Mouse (Mus musculus) heart, embryonic 13.5 days (tissue): ENCODE data around the gene Cd209a. TPM values are rescaled to one million over a fixed set of nuclear protein-coding genes. Genes with fewer than 3 reads are reported as not detected.
"Not testable (repeated sequence)": the region's sequence is repeated elsewhere in the genome, so short reads cannot be mapped to it uniquely, and the experiment has no call there.

Experiments
- ATAC-seq: fragments of 200-750 bp; cut with Nextera tagmentation; 2 replicates; pipeline ENCODE4 v1.8.0; 2017; ENCODE audit warnings: moderate TSS enrichment; ENCODE audit not compliant: insufficient number of reproducible peaks, low FRiP score, low TSS enrichment; ENCODE audit errors: extremely low read depth
- H3K27ac ChIP-seq: fragments of 300-500 bp; sonication (generic); replicated peaks from 2 replicates; pipeline ENCODE4 v1.5.1; 2015; ENCODE audit warnings: moderate library complexity, mild to moderate bottlenecking, inconsistent platforms
- H3K27me3 ChIP-seq: fragments of 300-500 bp; sonication (generic); replicated peaks from 2 replicates; pipeline ENCODE4 v1.6.1; 2015; ENCODE audit warnings: mild to moderate bottlenecking, inconsistent platforms
- H3K36me3 ChIP-seq: fragments of 300-500 bp; sonication (generic); 2 replicates; pipeline ENCODE4 v1.6.1; 2015; ENCODE audit warnings: mild to moderate bottlenecking, inconsistent platforms
- H3K4me1 ChIP-seq: fragments of 300-500 bp; sonication (generic); 2 replicates; pipeline ENCODE4 v1.6.1; 2015; ENCODE audit warnings: inconsistent platforms
- H3K4me2 ChIP-seq: fragments of 300-500 bp; sonication (generic); 2 replicates; pipeline ENCODE4 v1.6.1; 2015; ENCODE audit warnings: inconsistent platforms, mild to moderate bottlenecking, moderate library complexity
- H3K4me3 ChIP-seq: fragments of 300-500 bp; sonication (generic); 2 replicates; pipeline ENCODE4 v1.5.1; 2015; ENCODE audit warnings: moderate library complexity, mild to moderate bottlenecking, inconsistent platforms
- H3K9ac ChIP-seq: fragments of 300-500 bp; sonication (generic); 2 replicates; pipeline ENCODE4 v1.6.1; 2015; ENCODE audit warnings: inconsistent platforms, mild to moderate bottlenecking, moderate library complexity
- H3K9me3 ChIP-seq: fragments of 300-500 bp; sonication (generic); 2 replicates; pipeline ENCODE4 v1.6.1; 2016; ENCODE audit warnings: inconsistent platforms
- WGBS: fragments of 180-500 bp; shearing (Covaris S2); methylation state at CpG from one replicate; pipeline ENCODE4 v1.1.7; 2015; ENCODE audit warnings: mixed read lengths; 5-methylcytosine and 5-hydroxymethylcytosine counted together
- polyA plus RNA-seq: library from polyadenylated mRNA; unstranded; fragments of >200 nt; fragmentation: Nextera tagmentation; extraction: Ambion mirVana; gene quantifications from 2 replicates; pipeline ENCODE4 v1.2.1, GENCODE M21; 2015

Gene Cd209a
- polyA plus RNA-seq = not detected in 2 replicates

- Histone ChIP-seq H3K9ac (no peak within 1 kb of the TSS), H3K9me3 (peaks cover 18% of the 10 kb centered on the region), H3K4me2 (no peak within 1 kb of the TSS), H3K36me3 (no peaks in the 10 kb centered on the region), H3K27me3 (no peaks in the 10 kb centered on the region), H3K4me3 (no peak within 1 kb of the TSS), H3K4me1 (no peaks in the 10 kb centered on the region), H3K27ac (no peak within 1 kb of the TSS)
- WGBS = 87% methylated on average over 4 of the region's 4 CpGs
- ATAC-seq = no peak
Observed at GRCm38 (mm10) chr8:3748761-3749160, at the start of gene Cd209a. Gene Cd209a, minus strand, starts transcription at chr8:3748984.

- not testable (repeated sequence) for H3K4me1 ChIP-seq, H3K4me2 ChIP-seq, ATAC-seq, H3K9ac ChIP-seq, H3K4me3 ChIP-seq, H3K27me3 ChIP-seq, H3K27ac ChIP-seq, H3K36me3 ChIP-seq
- peaks cover 15% of the 10 kb centered on the region for H3K9me3 ChIP-seq
- 62% methylated on average over 5 of the region's 5 CpGs for WGBS
Observed at GRCm38 (mm10) chr8:3768641-3769040, 19.9 kb upstream of the Cd209a start.

- H3K27me3 ChIP-seq = no peaks in the 10 kb centered on the region
- H3K9me3 ChIP-seq = peaks cover 24% of the 10 kb centered on the region
- ATAC-seq = peak; percentile 99
- WGBS = 62% methylated on average over 18 of the region's 18 CpGs
- H3K36me3 ChIP-seq = no peaks in the 10 kb centered on the region
- no peak overlapping the region for H3K9ac ChIP-seq
- H3K4me1 ChIP-seq = no peaks in the 10 kb centered on the region
- H3K4me2 ChIP-seq = no peak overlapping the region
- H3K27ac ChIP-seq = no peak overlapping the region
- no peak overlapping the region for H3K4me3 ChIP-seq
Observed at GRCm38 (mm10) chr8:3754261-3754850, 5.6 kb upstream of the Cd209a start.

DNA sequence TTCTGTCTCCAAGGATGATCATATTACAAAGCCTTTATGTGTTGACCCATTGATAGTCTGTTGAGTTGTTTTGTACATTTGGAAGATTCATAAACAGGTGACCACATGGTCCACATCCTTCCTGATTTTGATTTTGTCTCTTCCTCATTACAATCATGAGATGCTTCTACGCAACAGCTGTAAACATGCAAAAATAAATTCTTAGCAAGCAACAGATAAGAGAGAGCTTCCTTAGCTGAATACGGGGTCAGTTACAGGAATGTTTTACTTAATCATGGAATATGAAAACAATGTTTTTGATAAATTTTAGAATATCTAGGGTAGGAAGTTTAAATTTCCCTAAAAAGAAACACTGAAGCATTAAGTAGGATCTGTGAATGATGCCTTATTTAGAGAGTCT lies 11.8 kb downstream of the Cd209a start:
- Histone ChIP-seq H3K27me3 (no peaks in the 10 kb centered on the region), H3K4me2 (no peak overlapping the region), H3K4me1 (no peaks in the 10 kb centered on the region), H3K4me3 (no peak overlapping the region), H3K9me3 (no peaks in the 10 kb centered on the region), H3K9ac (no peak overlapping the region), H3K27ac (no peak overlapping the region), H3K36me3 (no peaks in the 10 kb centered on the region)
- no peak for ATAC-seq
- 72% methylated on average over 2 of the region's 2 CpGs for WGBS

DNA sequence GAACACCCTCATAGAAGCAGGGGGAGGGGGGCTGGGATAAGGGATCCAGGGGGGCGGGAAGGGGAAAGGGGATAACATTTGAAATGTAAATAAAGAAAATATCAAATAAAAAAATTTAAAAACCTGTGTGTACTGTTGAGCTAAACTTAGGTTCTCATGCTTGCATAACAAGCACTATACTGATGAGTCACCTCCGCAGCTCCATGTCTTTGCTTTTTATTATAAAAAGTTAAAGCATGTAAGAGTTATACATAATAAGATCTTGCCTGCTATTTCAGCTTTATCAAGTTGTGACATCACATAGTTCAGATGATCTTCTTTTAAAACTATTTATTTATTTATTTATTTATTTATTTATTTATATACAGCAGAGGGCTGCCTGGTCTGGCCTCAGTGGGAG lies 13.2 kb downstream of the Cd209a start:
- H3K9ac ChIP-seq = no peak overlapping the region
- no peak overlapping the region for H3K4me2 ChIP-seq
- H3K9me3 ChIP-seq = no peaks in the 10 kb centered on the region
- ATAC-seq = no peak
- WGBS = 78% methylated on average over 2 of the region's 2 CpGs
- H3K36me3 ChIP-seq = no peaks in the 10 kb centered on the region
- H3K27me3 ChIP-seq = no peaks in the 10 kb centered on the region
- no peak overlapping the region for H3K4me3 ChIP-seq
- no peak overlapping the region for H3K27ac ChIP-seq
- no peaks in the 10 kb centered on the region for H3K4me1 ChIP-seq

DNA sequence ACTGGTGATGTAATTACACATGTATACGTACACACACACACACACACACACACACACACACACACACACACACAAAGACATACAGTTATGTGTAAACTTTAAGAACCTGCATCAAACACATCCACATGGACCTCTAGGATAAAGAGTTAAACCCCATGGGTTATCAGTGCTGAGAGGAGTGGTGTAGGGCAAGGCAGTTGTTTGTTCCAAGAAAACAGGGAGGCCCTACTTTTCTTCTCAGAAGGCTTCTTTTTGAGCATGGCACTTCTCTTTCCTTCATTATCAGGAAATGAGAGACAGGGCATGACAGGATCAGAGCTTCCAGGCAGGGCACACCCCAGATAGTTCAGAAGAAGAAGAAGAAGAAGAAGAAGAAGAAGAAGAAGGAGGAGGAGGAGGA lies 14.7 kb downstream of the Cd209a start:
- no peak for ATAC-seq
- Histone ChIP-seq H3K27ac (no peak overlapping the region), H3K4me3 (no peak overlapping the region), H3K9me3 (no peaks in the 10 kb centered on the region), H3K4me1 (no peaks in the 10 kb centered on the region), H3K27me3 (no peaks in the 10 kb centered on the region), H3K9ac (no peak overlapping the region), H3K36me3 (no peaks in the 10 kb centered on the region), H3K4me2 (no peak overlapping the region)
- WGBS = 44% methylated on average over 1 of the region's 1 CpGs

- H3K27ac ChIP-seq = no peak overlapping the region
- 18% methylated on average over 1 of the region's 1 CpGs for WGBS
- peaks cover 15% of the 10 kb centered on the region for H3K4me1 ChIP-seq
- H3K36me3 ChIP-seq = no peaks in the 10 kb centered on the region
- H3K4me3 ChIP-seq = no peak overlapping the region
- ATAC-seq = no peak
- no peak overlapping the region for H3K9ac ChIP-seq
- no peak overlapping the region for H3K4me2 ChIP-seq
- H3K9me3 ChIP-seq = no peaks in the 10 kb centered on the region
- H3K27me3 ChIP-seq = no peaks in the 10 kb centered on the region
Observed at GRCm38 (mm10) chr8:3721041-3721440, 27.7 kb downstream of the Cd209a start.

DNA sequence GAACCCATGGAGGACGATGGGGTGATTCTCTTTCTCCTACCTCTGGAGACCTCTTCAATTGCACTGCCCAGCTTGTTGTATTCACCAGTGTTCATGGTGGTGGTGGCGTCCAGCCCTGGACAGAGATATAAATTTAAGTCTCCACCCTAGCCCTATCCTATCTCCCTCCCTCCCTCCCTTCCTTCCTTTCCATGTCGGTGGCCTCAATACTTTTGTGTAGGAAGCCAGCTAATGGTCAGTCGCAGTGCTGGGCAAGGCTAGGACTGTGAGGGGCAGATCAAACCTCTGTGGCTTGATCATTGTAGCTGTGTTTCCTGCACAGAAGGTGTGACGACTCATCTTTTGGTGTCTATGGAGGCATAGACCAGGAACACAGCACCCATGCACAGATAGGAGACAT lies 28.2 kb downstream of the Cd209a start, which contains the start of gene Clec4g:
Gene Clec4g (minus strand): TSS at position 101 of the 400 bp plus-strand sequence.
- Histone ChIP-seq H3K9me3 (no peaks in the 10 kb centered on the region), H3K4me2 (no peak within 1 kb of the TSS; the same call in 1 of the 2 replicates), H3K4me1 (peaks cover 15% of the 10 kb centered on the region), H3K4me3 (no peak within 1 kb of the TSS), H3K27ac (no peak within 1 kb of the TSS), H3K9ac (no peak within 1 kb of the TSS), H3K27me3 (no peaks in the 10 kb centered on the region), H3K36me3 (no peaks in the 10 kb centered on the region)
- ATAC-seq = no peak
- WGBS = 59% methylated on average over 5 of the region's 5 CpGs

GRCm38 (mm10) chr8:3718559-3718958 lies 30.2 kb downstream of the Cd209a start:
- peaks cover 15% of the 10 kb centered on the region for H3K4me1 ChIP-seq
- no peak overlapping the region for H3K9ac ChIP-seq
- no peaks in the 10 kb centered on the region for H3K9me3 ChIP-seq
- no peak overlapping the region for H3K4me3 ChIP-seq
- no peak overlapping the region for H3K27ac ChIP-seq
- H3K36me3 ChIP-seq = no peaks in the 10 kb centered on the region
- no peaks in the 10 kb centered on the region for H3K27me3 ChIP-seq
- ATAC-seq = no peak
- no peak overlapping the region for H3K4me2 ChIP-seq
- WGBS = 17% methylated on average over 14 of the region's 14 CpGs

DNA sequence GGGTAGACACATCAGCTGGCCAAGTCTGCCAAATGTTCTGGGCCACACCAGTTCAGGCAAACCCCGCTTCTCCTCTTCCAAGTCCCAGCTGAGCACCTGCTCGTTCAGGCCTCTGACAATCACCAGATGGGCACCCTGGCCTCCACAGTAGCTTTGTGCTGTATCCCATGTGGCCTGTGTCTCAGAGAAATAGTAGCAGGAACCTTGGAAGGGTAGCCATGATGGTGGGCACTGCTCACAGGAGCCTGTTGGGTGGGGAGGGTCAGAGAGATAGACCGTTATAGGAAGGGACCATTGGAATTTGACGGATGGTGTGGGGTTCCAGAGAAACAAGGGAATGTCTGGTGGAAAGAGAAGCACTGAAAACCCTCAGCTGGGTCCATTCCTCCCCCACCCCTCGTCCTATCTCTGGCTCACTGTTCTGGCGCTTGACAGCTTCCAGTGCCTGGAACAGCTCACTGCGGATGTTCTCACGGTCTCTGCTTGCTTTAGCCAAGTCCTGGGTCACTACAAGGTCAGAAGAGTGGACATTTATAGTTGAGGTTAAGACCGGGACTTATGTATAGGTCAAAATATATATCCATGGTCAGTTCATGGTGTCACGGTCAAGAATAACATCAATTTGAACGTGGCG lies 31.3 kb downstream of the Cd209a start:
- no peak overlapping the region for H3K9ac ChIP-seq
- no peak overlapping the region for H3K4me2 ChIP-seq
- H3K4me3 ChIP-seq = no peak overlapping the region
- no peaks in the 10 kb centered on the region for H3K27me3 ChIP-seq
- H3K9me3 ChIP-seq = no peaks in the 10 kb centered on the region
- H3K4me1 ChIP-seq = peaks cover 15% of the 10 kb centered on the region
- H3K36me3 ChIP-seq = no peaks in the 10 kb centered on the region
- WGBS = 45% methylated on average over 12 of the region's 12 CpGs
- peak overlapping the region; percentile 48; the same call in 1 of the 2 replicates for H3K27ac ChIP-seq
- ATAC-seq = 0 out of 2 replicates have a peak, but pooled peaks have one; percentile 15

- no peaks in the 10 kb centered on the region for H3K4me1 ChIP-seq
- peak overlapping the region; percentile 61; the same call in 1 of the 2 replicates for H3K27ac ChIP-seq
- H3K27me3 ChIP-seq = no peaks in the 10 kb centered on the region
- 32% methylated on average over 2 of the region's 2 CpGs for WGBS
- H3K4me2 ChIP-seq = no peak overlapping the region
- no peak overlapping the region for H3K9ac ChIP-seq
- H3K36me3 ChIP-seq = no peaks in the 10 kb centered on the region
- ATAC-seq = no peak
- no peak overlapping the region for H3K4me3 ChIP-seq
- H3K9me3 ChIP-seq = no peaks in the 10 kb centered on the region
Observed at GRCm38 (mm10) chr8:3711646-3712045, 37.1 kb downstream of the Cd209a start.

DNA sequence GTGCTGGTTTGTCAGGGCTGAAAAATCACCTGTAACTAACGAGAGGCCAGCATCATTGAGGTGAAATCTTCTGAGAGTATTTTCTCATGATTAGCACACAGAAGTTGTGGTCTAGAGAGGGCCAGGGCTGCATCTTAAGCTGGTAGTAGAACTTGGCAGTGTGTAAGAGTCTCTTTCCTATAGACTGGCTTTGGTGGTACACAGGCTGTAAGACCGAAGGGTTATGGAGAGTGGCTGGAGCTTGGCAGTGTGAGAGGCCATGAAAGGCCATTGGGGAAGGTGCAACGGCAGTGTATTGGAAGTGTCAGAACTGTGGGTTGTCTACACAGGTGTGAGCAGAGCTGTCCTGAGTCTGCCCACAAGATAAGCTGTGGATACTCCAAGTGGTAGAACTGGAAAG lies 38.5 kb downstream of the Cd209a start:
- Histone ChIP-seq H3K4me1 (no peaks in the 10 kb centered on the region), H3K27ac (no peak overlapping the region), H3K4me2 (no peak overlapping the region), H3K9me3 (no peaks in the 10 kb centered on the region), H3K9ac (no peak overlapping the region), H3K27me3 (no peaks in the 10 kb centered on the region), H3K4me3 (no peak overlapping the region), H3K36me3 (no peaks in the 10 kb centered on the region)
- no peak for ATAC-seq
- WGBS = 69% methylated on average over 3 of the region's 3 CpGs
